Mouse (Mus musculus) adrenal gland, postnatal 36 days (tissue): ENCODE data around the gene C8a. TPM values are rescaled to one million over a fixed set of nuclear protein-coding genes. Genes with fewer than 3 reads are reported as not detected.

Experiments
- DNase-seq, 2 experiments: peaks; one replicate each; pipeline ENCODE4 v3.0.0; 2021; ENCODE audit warnings: mixed read lengths in 1 of 2
- long read RNA-seq, 2 experiments: library from polyadenylated mRNA; stranded (forward); transcript quantifications; one replicate each; pipeline ENCODE4 v2.0.0; 2021; ENCODE audit warnings: borderline sequencing depth in 2 of 2
- total RNA-seq, 2 experiments: library from RNA; stranded (reverse); gene quantifications; 2 replicates each; pipeline ENCODE4 v1.2.3; 2021

The C8a gene
- under 1 TPM; 0.33 to 0.50 TPM for total RNA-seq
- long read RNA-seq, experiment 1, partial matches to known transcripts = 0 of 2 reads
- long read RNA-seq, experiment 1, other reads (novel, unspliced or antisense) = 2 of 2 reads
- long read RNA-seq, experiment 2, partial matches to known transcripts = 0 of 1 reads
- long read RNA-seq, experiment 2, other reads (novel, unspliced or antisense) = 1 of 1 reads

DNA sequence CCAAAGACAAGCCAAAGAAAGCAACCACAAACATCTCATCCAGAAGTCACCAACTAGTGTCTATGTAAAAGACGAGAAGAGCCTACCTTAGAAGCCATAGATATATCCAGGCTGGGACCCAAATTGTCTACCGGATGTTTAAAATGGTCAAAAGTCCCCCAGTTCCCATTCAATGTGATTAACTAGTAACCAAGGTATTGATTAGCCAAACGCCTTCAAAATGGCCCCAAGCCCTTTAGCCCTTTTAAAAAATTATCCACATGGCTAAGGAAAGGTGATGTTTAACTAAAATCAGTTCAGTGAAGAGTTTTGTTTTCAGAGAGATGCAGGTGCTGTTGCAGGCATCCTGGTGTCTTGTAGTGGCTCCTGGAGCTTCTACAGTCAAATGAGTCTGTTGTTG is at the start of gene C8a:
Gene C8a, minus strand, starts transcription at position 76 of the 400 bp plus-strand sequence.
- DNase-seq = no peak

DNA sequence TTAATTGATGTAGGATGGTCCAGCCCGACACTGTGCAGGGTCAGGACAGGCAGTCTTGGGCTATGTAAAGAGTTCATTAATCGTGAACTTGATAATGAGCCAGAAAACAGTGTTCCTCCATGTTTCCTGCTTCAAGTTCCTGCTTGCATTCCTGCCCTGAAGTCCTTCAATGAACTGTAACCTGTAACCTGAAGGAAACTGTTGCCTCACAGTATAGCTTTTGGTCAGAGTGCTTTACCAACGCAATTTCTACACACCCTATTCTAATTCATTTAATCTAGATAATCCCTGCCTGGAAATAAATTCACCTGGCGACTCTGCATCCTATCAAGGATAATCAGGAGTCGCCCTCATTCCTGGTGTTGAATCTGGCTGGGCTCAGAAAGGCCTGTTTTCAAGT is 49.2 kb upstream of the C8a start:
- no peak for DNase-seq

DNA sequence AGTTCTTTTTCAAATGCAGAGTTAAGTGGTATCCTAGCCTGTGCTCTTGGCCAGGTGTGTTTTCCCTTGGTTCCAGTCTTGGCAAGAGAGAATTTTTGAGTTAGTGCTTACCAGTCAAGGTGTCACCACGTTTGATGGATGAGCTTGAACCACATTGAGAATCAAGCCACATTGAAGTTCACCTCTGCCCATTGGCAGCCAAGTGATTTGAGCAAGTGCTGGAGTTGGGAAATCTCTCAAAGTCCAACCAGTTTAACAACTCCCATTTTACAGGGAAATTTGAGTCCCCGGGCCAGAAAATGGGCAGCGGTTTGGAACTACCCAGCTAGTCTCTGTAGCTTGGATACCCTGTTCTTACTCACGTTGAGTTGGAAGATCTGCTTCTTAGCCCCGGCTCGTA is 41.8 kb upstream of the C8a start:
- DNase-seq = no peak

DNA sequence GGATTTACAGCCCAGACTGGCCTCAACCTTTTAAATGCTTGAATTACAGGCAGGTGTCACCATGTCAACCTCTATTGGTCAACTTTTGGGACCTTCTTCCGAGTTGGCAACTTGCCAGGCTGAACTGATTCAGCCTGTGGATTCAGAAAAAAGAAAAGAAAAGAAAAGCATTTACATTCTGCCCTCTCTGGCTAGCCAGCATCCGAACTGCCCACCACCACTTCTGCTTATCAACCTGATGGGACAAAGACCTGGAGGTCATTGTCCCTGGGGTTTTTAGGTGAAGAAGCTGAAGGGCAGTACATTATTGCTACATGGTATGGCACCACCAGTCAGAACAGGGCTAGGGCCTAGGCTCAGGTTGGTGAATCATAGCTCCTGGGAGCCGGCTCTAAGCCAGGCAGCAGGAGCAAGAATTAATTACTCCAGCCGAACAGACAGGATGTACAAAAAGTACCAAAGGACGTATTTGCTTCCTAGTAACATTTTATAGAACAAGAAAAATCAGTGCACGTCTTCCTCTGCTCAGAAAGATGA is 38.6 kb upstream of the C8a start:
- DNase-seq = peak; percentile 33 to 42

DNA sequence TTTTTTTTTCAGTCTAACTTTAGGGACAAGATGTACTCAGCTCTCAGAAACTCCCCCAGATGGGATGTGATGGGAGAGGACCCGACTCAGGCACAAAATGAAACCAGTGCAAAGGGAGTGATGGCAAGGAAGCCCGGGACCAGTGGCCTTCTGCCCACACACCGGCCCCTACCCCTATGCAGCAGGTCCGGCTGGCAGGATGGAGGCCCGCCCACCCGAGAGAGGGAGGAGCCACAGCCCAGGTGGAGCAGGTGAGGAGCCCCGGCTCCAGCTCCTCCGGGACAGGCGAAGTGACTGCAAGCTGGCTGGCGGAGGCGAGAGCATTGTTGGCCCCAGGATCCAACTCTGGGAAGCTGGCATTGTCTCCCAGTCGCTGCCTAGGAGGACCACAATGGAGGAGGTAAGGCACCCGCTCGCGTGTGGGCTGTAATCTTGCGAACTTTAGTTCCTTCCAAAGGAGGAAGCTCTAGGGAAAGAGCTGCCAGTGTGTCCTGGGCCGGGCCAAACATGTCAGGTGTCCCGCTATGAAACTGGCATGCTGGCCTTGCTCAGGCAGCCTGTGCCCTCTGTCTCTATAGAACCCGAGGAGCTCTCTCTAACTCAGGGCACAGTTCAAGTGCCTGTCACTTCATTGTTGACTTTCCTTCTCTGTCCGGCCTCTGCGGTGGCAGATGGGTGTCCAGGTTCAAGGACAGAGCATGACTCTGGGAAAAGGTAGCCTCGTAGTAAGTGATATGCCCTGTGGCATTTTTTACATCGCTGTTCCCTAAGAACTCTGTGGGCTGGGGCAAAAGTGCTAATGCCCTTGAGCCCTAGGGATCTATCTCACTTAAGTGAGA is 37.3 kb upstream of the C8a start, which contains the start of gene Fyb2:
Gene Fyb2, plus strand, starts transcription at position 166 of the 839 bp plus-strand sequence.
- no peak for DNase-seq

DNA sequence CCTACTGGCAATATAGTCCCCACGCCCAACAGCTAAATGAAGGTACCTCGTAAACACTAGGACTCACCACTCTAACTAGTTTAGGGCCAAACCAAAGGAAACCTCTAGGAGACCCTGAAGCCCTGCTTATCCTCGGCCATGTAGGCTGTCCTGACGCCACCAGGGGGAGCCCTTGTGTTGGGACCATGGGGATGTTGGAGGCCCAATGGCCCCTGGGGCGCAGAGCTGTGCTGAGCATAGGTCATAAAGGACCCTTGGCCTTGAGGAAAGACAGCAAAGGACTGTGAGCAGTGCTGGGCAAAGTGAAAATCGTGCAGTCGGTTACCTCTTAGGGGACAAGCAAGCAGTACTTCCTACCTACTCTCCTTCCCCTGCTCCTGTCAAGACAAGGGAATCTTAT is 35.5 kb upstream of the C8a start:
- peak; percentile 87 to 92 for DNase-seq

DNA sequence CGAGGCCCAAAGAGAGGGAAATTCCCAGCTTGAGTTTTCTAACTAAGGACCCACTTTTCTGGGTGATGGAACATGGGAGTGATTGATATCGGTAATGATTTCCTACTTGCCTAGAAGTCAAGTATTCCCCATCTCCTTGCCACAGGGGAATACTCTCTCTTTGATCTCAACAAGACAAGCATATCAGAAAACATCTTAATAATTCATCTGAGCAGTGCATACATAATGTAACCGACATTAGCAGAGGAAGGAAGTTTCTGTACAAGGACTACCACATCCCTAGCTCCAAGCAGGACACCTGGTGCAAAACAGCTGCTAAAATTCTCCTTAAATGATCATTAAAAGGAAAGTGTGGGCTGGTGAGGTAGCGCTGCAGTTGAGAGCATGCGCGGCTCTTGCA is 28.9 kb upstream of the C8a start:
- DNase-seq = no peak

DNA sequence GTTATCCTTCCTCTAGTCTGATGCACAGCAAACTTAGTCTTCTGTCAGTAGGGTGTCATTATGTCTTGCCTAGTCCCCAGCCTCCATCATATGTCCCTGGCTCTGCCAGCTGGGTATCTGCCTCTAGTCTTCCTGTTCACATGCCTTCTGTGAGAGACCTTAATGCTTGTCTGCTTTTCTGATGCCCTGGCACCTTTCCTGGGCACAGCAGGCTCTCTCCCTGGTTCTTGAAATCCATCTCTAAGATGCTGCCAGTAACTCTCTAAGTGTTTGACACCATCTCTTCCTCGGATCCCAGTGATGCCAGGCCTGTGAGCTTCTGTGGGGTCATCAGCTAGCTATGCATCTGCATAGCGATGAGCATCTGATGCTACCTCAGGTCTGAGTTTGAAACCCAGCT is 26.6 kb upstream of the C8a start:
- no peak for DNase-seq

DNA sequence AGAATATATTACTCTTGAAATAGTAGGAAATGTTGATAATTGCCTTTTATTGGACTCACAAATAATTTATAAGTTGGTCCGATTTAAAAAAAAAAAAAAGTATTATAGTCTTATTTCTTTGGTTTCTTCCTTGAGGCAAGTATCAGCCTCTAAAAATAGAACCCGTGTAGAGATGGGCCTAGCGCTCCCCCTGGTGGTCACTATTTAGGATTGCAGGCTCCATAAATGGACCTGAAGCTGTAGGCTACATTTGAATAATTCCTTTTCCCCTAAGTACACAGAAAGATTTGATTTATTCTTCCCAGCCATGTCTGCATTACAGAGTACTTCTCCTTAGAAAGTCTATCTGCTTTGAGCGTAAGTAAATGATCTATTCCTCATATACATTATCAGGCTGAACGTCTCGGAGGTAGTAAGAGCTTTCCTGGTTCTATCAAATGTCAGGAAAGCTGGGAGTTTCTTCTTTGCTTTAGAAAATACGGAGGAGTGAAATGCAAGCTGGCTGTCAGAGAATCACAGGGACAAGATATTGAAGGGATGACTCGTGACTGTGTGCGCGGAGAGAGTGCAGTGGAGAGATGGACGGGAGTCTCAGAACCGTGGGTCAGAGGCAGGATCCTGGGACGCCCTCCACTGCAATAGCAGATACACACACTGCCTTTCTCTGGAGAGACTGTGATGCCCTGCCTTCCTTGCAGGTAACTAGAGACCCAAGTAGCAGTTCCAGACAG is 18.0 kb upstream of the C8a start:
- peak; percentile 62 to 65 for DNase-seq

DNA sequence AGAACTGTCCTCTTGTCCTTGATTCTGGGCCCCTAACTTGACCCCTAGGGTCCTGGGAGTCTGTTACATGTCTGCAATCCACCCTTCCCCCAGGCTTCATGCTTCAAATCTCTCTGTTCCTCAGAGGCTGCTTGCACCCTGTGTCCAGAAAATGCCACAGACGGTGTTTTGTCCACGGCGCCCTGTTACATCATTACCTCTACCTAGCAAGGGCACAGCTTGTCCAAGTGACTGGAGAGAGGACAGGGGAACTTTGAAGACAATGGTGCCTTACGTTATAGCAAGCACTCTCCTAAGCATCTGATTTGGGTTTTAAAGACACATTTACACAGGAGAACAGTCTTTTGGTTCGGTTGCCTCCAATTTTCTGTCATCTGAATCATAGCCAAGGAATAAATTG is 17.4 kb upstream of the C8a start:
- DNase-seq = no peak

DNA sequence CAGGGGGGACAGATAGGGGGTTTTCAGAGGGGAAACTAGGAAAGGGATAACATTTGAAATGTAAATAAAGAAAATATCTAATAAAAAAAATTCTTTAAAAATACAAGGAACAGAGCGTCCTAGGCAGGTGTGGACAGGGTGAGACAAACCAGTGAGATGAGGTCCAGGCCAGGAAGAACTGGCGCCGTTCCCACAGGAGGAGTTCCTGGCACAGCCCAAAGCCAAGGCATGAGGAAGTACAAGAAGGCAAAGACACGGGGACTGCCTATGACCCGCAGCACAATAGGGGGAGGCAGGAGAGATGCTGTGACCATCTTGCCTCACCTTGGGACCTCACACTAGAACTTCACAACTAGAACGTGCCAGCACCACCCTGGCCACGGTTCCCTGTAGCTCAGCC is 15.5 kb upstream of the C8a start:
- no peak for DNase-seq

DNA sequence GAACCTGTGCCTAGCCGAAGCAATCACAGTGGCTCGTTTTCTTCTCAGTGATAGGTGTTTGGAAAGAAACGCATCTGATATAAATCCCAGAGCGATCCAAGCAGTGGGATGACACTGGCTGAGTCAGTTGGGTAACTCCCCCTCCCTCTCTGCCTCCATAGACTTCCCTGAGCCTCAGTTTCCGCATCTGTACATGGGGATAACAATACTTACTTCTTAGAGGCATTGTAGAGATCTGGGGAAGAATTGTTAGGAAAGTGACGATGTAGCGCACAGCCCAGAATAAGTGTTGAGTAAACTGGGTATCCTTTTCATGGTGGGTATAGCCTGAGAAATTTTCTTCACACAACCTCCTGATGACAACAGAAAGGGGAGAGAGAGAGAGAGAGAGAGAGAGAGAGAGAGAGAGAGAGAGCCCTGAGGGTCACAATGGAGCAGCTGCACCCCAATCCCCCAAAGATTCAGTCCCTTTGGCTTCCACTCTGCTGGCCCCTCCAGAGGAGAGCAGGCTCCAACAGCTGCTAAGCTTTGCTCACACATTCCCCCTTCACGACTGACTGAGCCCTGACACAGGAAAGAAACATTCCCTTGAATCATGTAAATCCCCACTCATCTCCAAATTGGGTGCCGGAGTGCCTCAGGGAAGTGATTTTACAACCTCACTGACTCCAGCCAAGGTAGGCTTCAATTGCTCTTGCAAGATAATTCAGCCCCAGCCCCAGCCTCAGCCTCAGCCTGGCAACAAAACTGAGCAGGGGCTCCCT is 12.5 kb upstream of the C8a start:
- DNase-seq = no peak

DNA sequence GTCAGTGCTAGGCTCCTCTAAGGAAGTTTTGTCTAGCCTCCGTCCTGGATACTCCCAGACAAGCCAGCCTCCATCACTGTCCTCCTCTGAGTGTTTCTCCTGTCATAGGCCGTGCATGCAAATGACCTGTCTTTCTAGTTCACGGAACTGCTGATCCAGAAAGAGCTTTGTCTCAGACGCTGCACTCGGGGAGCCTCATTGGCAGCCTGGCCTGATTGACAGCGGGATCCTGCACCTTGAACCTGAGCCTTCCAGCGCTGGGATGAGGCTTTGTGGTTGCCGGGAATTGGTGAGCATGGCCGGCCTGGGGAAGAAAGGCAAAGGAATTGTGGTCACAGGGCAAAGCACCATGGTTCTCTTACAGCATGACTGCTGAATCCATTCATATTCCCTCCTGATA is 11.3 kb upstream of the C8a start:
- no peak for DNase-seq

DNA sequence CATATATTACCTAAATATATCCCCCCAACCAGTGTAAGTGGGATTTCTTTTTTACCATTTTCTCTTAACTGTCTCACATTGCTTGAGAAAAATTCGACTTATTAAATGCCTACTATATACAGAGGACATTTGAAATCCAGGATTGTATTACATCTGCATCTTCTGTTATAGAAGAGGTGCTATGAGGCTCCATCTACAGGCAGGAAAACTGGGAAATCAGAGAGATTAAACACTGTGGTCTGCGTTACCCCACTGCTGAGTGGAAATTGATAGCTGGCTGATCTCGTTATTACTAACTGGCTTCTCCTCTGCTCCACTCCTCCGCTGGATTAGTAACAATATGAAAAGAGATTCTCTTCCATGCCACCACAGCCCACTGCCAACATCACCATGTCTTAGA is 366 bp downstream of the C8a start:
- DNase-seq = no peak

DNA sequence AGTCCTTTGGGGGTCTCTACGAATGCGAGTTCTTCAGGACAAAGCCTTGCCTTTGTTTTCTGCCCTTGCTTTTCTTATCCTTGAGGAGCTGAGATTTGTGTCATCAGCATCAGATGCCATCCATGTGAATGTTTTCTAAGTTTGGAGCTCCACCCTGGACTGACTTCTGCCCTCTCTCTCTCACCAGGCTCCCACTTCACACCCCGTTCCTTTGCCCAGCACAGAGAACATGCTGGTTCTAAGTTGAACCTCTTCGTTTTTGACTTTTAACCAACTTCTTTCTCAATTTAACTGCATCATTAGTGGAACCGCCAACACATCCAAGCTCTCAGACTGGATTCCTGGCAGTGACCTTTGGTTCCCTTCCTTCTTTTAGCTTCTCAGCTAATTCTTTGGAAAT is 6.0 kb downstream of the C8a start:
- DNase-seq = no peak

DNA sequence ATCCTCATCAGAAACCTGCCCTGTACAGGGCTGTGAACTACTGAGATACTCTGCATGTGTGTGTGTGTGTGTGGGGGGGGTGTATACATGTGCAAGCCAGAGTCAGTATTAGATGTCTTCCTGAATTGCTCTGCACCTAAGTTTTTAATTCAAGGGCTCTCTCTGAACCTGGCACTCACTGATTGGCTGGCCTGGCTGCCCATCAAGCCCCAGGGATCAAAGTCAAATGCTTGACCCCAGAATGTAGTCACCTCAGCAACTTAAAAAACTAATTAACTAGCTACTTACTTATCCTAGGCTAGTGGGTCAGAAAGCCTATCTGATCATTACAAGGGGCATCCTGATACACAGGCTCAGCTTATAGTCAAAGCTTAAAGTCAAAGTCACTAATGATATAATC is 6.6 kb downstream of the C8a start:
- no peak for DNase-seq

DNA sequence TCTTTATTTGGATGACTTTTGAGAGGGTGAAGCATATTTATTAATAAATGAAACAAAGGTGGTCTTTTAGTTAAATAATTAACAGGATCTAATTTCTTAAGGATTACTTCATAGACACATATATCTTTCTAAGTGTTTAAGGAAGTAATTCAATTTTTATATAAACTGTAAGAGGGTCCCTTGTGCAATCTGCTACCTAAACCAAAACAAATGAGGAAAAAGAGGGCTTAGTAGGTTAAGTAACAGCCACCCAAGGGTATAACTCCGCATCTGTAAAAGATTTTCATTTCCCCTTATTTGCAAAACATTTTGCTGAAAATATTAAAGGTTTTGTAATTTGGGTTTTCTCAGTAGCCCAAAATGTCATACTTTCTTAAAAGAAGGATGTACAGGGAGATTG is 11.8 kb downstream of the C8a start:
- no peak for DNase-seq

DNA sequence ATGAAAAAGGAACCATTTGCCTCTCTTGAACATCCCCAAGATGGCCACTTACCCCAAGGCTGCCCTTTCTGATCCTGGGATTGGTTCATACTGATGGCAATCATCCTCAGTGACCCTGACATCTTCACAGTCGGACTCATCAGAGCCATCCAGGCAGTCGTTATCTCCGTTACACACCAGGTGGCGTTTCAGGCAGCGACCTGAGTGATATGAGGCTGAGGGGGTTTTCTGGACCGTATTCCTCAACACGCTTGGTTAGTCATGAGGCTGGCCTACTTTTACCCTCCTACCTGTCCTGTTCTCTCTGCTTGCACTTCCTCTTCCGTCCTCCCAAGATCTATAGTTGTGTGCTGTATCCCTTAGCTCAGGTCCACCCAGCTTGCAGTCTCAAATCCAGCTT is 15.0 kb downstream of the C8a start:
- DNase-seq = no peak

DNA sequence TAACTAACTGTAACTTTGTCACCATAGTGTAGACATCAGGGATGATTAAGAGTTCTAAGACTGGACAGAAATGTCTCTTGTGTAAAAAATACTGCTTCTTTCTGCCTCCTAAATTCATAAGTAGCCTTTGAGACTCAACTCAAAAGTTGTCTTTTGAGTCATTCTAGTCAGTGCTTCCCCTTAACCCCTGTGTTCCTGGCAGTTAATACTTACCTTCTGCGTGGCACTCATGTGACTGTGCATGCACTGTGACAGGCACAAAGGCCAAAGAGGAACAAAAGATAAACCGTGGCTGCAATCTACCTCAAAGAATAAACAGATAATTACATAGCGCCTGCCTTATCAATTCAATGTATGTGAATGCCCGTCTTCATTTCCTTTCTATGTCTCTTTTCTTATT is 18.4 kb downstream of the C8a start:
- no peak for DNase-seq

DNA sequence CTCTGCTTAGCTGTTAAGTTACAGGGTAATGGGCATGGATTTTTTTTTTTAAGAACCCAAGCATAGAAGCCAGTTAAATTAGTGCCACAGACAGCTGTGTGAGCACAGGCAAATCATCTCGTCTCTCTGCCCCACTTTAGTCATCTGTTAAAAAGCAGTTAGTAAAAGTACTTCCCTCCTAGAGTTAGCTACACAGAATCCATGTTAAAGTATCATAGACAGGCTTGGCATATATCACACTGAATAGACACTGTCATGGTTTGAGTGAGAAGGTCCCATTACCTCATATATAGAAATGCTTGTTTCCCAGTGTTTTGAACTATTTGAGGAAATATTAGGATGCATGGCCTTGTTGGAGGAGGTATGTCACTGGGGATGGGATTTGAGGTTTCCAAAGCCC is 19.2 kb downstream of the C8a start, which contains the start of gene Gm17662:
Gene Gm17662, plus strand, starts transcription at position 301 of the 400 bp plus-strand sequence.
- no peak for DNase-seq

DNA sequence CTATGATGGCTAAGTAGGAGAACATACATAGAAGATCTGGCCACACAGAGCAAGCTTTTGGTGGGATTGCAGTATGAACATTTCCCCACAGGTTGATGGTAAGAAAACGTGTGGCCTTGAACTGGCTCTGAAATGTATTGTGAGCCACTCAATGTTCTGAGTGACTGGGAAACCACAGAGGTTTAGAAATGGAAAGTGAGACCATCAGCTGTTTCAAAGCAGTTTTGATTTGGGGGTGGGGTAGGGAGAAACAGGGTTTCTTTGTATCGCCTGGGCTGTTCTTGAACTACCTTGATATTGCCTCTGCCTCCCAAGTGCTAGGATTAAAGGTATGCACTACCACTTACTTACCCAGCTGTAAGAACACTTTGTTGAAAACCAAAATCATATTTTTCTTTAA is 21.0 kb downstream of the C8a start:
- no peak for DNase-seq

DNA sequence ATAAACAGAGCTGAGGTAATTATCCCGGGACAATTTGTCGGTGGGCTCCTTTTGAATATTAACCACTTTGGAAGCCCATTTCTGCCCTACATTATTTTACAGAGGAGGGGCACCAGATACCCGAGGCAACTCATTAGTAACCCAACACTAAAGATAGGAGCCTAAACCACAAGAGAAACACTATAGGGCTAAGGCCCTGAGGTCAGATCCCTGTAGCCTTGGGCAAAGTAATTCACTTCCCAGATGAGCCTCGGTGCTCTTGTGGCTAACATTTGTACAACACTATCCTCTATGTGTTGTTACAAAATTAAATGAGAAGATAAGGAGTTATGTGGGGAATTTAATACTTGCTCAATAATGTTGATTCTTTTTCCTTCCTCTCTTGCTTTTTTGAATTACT is 32.7 kb downstream of the C8a start:
- no peak for DNase-seq
